ENCODE assay signal across 8 mouse cellular contexts in the genomic region with DNA sequence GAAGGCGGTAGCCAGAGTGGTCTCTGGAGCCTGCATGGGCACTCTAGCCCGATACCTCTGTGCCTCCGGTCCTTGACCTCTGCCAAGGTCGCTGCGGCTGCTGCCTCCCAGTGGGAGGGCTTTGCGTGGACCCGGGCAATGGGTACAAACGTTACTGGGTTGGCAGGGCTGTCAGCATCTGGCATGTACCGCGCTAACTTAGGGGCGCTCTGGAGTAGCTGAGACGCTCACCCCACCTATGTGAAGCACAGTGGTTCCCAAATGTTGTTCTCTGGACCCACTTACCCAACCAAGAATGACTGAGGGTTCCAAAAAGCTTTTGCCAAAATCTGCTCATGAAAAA. TPM values are rescaled to one million over a fixed set of nuclear protein-coding genes. Genes with fewer than 3 reads are reported as not detected.
DNase-seq lines count a peak whose midpoint lies in the region; ATAC-seq and TF ChIP-seq lines count a peak whose summit lies in the region.

No protein-coding gene starts in this region.

- TF ChIP-seq POLR2A in heart, adult 2 months (IDR thresholded peaks at IDR 0.05; ENCODE audit: insufficient read depth, low read depth, low read length): no peak

- WGBS in heart, adult 2 months: 2% methylated on average over 12 of the region's 12 CpGs
- under 1% methylated on average over 12 of the region's 12 CpGs for WGBS in forebrain, postnatal 0 days

- intact Hi-C loops in heart, adult 2 months (cut with DNase I): loop anchor here (2.0 to 5.0 kb wide), 2 partner anchors 75 to 801 kb away; a partner anchor contains a TSS
- intact Hi-C loops in heart, postnatal 25 days (cut with DNase I): loop anchor here (10.0 kb wide), 1 partner anchor 293 kb away; a partner anchor contains a TSS

- H3K79me2 ChIP-seq in heart, adult 2 months (replicated peaks; ENCODE audit: control insufficient read depth, insufficient read depth, low read length): no peaks in the 10 kb centered on the region; the same call in 1 of the 2 replicates

- peak overlapping the region; percentile 84 for H3K9ac ChIP-seq in heart, adult 2 months (ENCODE audit: low read depth, low read length)
- peak overlapping the region; percentile 61 for H3K9ac ChIP-seq in forebrain, postnatal 0 days

- ATAC-seq in forebrain, postnatal 0 days: peak; percentile 36

- H3K4me2 ChIP-seq in forebrain, postnatal 0 days (ENCODE audit: low read depth): peak overlapping the region; percentile 76

- no peaks in the 10 kb centered on the region for H3K9me3 ChIP-seq in E14TG2a.4 (ENCODE audit: low read length)
- no peaks in the 10 kb centered on the region for H3K9me3 ChIP-seq in forebrain, postnatal 0 days (ENCODE audit: low read length)
- H3K9me3 ChIP-seq in megakaryocyte, embryonic 14.5 days: no peaks in the 10 kb centered on the region

- peak overlapping the region; percentile 83 for H3K4me3 ChIP-seq in heart, adult 2 months
- peak overlapping the region; percentile 97 for H3K4me3 ChIP-seq in E14TG2a.4 (replicated peaks; ENCODE audit: low read length)
- peak overlapping the region; percentile 62 for H3K4me3 ChIP-seq in forebrain, postnatal 0 days (ENCODE audit: low read depth, low read length)
- peak overlapping the region; percentile 98 for H3K4me3 ChIP-seq in megakaryocyte, embryonic 14.5 days (replicated peaks)

- peaks cover 2% of the 10 kb centered on the region for H3K4me1 ChIP-seq in heart, adult 2 months (ENCODE audit: control insufficient read depth, insufficient read depth, low read length)
- H3K4me1 ChIP-seq in E14TG2a.4 (replicated peaks; ENCODE audit: low read depth, low read length): peaks cover 39% of the 10 kb centered on the region
- no peaks in the 10 kb centered on the region for H3K4me1 ChIP-seq in forebrain, postnatal 0 days (ENCODE audit: insufficient read depth)
- H3K4me1 ChIP-seq in megakaryocyte, embryonic 14.5 days: peaks cover 55% of the 10 kb centered on the region

- no peak for TF ChIP-seq EP300 in heart, adult 2 months (IDR thresholded peaks at IDR 0.05; ENCODE audit: insufficient read depth, low read depth, low read length)

- no peaks in the 10 kb centered on the region for H3K27me3 ChIP-seq in heart, adult 2 months (ENCODE audit: control insufficient read depth, insufficient read depth, low read length)
- H3K27me3 ChIP-seq in E14TG2a.4 (ENCODE audit: insufficient read depth, low read length): peaks cover 8% of the 10 kb centered on the region; the same call in 1 of the 2 replicates
- no peaks in the 10 kb centered on the region for H3K27me3 ChIP-seq in forebrain, postnatal 0 days (ENCODE audit: insufficient read depth, low read length)
- H3K27me3 ChIP-seq in megakaryocyte, embryonic 14.5 days (replicated peaks): peaks cover 3% of the 10 kb centered on the region

- DNase-seq in heart, adult 2 months: no peak
- DNase-seq in heart, postnatal 25 days (ENCODE audit: low spot score): no peak
- no peak for DNase-seq in forebrain, postnatal 0 days
- no peak for DNase-seq in layer of hippocampus, adult 18-20 months (ENCODE audit: low spot score in 2 of 2)
- DNase-seq in spleen, adult 12 weeks (ENCODE audit: low spot score): no peak
- DNase-seq in kidney, adult 11 months: no peak

- peak; percentile 41 for TF ChIP-seq CTCF in heart, adult 2 months (IDR thresholded peaks at IDR 0.05)
- no peak for TF ChIP-seq CTCF in E14TG2a.4 (conservative IDR thresholded peaks at IDR 0.05; ENCODE audit: low read length)
- TF ChIP-seq CTCF in forebrain, postnatal 0 days (IDR thresholded peaks at IDR 0.05; ENCODE audit: low read depth): peak; percentile 46

- H3K36me3 ChIP-seq in heart, adult 2 months (ENCODE audit: control insufficient read depth, insufficient read depth, low read length): no peaks in the 10 kb centered on the region
- H3K36me3 ChIP-seq in E14TG2a.4 (ENCODE audit: insufficient read depth, low read length): no peaks in the 10 kb centered on the region
- no peaks in the 10 kb centered on the region for H3K36me3 ChIP-seq in forebrain, postnatal 0 days (ENCODE audit: insufficient read depth)
- H3K36me3 ChIP-seq in megakaryocyte, embryonic 14.5 days (replicated peaks; ENCODE audit: low read length): no peaks in the 10 kb centered on the region

- H3K27ac ChIP-seq in heart, adult 2 months: peak overlapping the region; percentile 85
- H3K27ac ChIP-seq in forebrain, postnatal 0 days (ENCODE audit: low read depth, low read length): no peak overlapping the region

RNA-seq across cellular contexts. Expression of a gene that starts 0.3 kb away (rescaled TPM):
- 100 to 1,000 TPM; 115 to 131 TPM for total RNA-seq in heart, adult 2 months (2021)
- polyA plus RNA-seq in heart, adult 2 months (2012; rRNA removed): 50.3 and 90.5 TPM in 2 replicates
- total RNA-seq in heart, postnatal 25 days (2021): 100 to 1,000 TPM; 113 to 123 TPM
- 10.6 TPM in 2 replicates for total RNA-seq in forebrain, postnatal 0 days (2014; rRNA removed)
- 15.8 and 21.0 TPM in 2 replicates for polyA plus RNA-seq in forebrain, postnatal 0 days (2015; fragmentation: Nextera tagmentation; extraction: Ambion mirVana)
- 8.3 TPM in 1 of 2 replicates, not detected in the other for polyA plus RNA-seq in megakaryocyte, embryonic 14.5 days (2012; ENCODE audit: insufficient read depth, low replicate concordance)
- total RNA-seq in layer of hippocampus, adult 18-20 months (2021): 10 to 100 TPM; 29.5 to 30.4 TPM
